Mouse (Mus musculus) heart, adult 18-20 months (tissue): ENCODE data around the gene Rdh16. TPM values are rescaled to one million over a fixed set of nuclear protein-coding genes. Genes with fewer than 3 reads are reported as not detected.

Source experiments
- total RNA-seq, 2 experiments: library from RNA; stranded (reverse); gene quantifications; 2 replicates each; pipeline ENCODE4 v1.2.3; 2021

Gene Rdh16
- total RNA-seq, 2 experiments from 2014 or later = 0.10 TPM; not detected in 1

Other genes starting within 250 kb of the Rdh16 start
- gene Lrp1, start 180.0 kb upstream of the Rdh16 start, total RNA-seq = 10 to 100 TPM; 65.2 to 69.7 TPM
- gene Stat6, start 158.2 kb upstream of the Rdh16 start, total RNA-seq = 10 to 100 TPM; 45.2 to 45.7 TPM
- 1 to 10 TPM; 3.6 to 3.8 TPM for gene Nemp1, start 134.3 kb upstream of the Rdh16 start, total RNA-seq
- 1 to 10 TPM; 4.8 to 5.3 TPM for gene Nab2, start 132.6 kb upstream of the Rdh16 start, total RNA-seq
- gene Myo1a, start 96.0 kb upstream of the Rdh16 start, total RNA-seq = under 1 TPM in 1 of 2 experiments, not detected in 1; 0.08 TPM
- not detected for gene Tac2, start 76.7 kb upstream of the Rdh16 start, total RNA-seq
- 1 to 10 TPM; 6.8 to 7.6 TPM for gene Zbtb39, start 61.6 kb upstream of the Rdh16 start, total RNA-seq
- 1 to 10 TPM; 3.3 to 3.5 TPM for gene Gpr182, start 49.4 kb upstream of the Rdh16 start, total RNA-seq
- gene Rdh1, start 41.4 kb upstream of the Rdh16 start, total RNA-seq = under 1 TPM; 0.07 to 0.10 TPM
- under 1 TPM in 1 of 2 experiments, not detected in 1; 0.10 TPM for gene Rdh16f1, start 41.4 kb upstream of the Rdh16 start, total RNA-seq
- gene Rdh9, start 24.8 kb upstream of the Rdh16 start, total RNA-seq = not detected
- gene Rdh19, start 48.8 kb downstream of the Rdh16 start, total RNA-seq = not detected
- not detected for gene Rdh16f2, start 65.3 kb downstream of the Rdh16 start, total RNA-seq
- gene Rdh7, start 87.7 kb downstream of the Rdh16 start, total RNA-seq = not detected
- gene Sdr9c7, start 97.4 kb downstream of the Rdh16 start, total RNA-seq = not detected
- gene Hsd17b6, start 206.5 kb downstream of the Rdh16 start, total RNA-seq = not detected
- 1 to 10 TPM; 1.5 to 2.2 TPM for gene Prim1, start 214.0 kb downstream of the Rdh16 start, total RNA-seq
- gene Naca, start 234.4 kb downstream of the Rdh16 start, total RNA-seq = 100 to 1,000 TPM; 462 to 532 TPM